Mouse (Mus musculus) brown adipose tissue, adult 24 weeks (tissue): ENCODE data around the gene Sept14. TPM values are rescaled to one million over a fixed set of nuclear protein-coding genes. Genes with fewer than 3 reads are reported as not detected.
A peak's percentile ranks its signal among the peaks of the same experiment; 100 is the strongest.

Experiments
- H3K27ac ChIP-seq: fragments of 200-500 bp; replicated peaks from 2 replicates; pipeline ENCODE4 v1.5.1; 2012; ENCODE audit warnings: low read depth, mild to moderate bottlenecking, low read length
- H3K4me1 ChIP-seq: fragments of 200-500 bp; 2 replicates; pipeline ENCODE4 v1.6.1; 2012; ENCODE audit warnings: low read length, mixed read lengths; ENCODE audit not compliant: control insufficient read depth, insufficient read depth, insufficient read length
- H3K4me3 ChIP-seq: fragments of 200-500 bp; 2 replicates; pipeline ENCODE4 v1.5.1; 2012; ENCODE audit warnings: low read depth, mild to moderate bottlenecking, low read length, moderate library complexity; ENCODE audit not compliant: insufficient read depth
- polyA plus RNA-seq: library from polyadenylated mRNA; stranded (reverse); fragments of >200 nt; gene quantifications from 2 replicates; pipeline ENCODE4 v1.2.4, GENCODE M21; 2012; ENCODE audit not compliant: missing spikeins, insufficient read depth, insufficient read length

Sept14 gene
- polyA plus RNA-seq, result not detected in 2 replicates

DNA sequence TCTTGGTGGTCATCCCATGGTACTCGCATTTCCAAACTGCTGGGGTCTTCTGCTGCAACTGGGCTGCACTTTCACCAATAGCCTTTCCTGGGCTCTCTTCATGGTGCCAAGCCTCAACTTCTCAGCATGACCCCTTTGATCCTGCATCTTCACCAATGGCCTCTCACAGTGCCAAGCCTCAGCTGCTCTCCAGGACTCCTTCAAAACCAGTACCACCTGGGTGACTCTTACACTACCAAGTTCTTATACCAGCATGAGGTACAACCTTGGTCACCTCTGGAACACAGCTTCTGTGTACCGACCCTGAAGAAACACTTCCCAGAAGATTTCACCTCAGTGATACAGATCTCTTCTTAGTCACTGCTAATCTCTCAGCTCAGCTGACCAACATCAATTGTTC is at the start of gene Sept14:
Gene Sept14 (minus strand): TSS at position 101 of the 400 bp plus-strand sequence.
- Histone ChIP-seq H3K4me3 (no peak within 1 kb of the TSS), H3K27ac (no peak within 1 kb of the TSS)

DNA sequence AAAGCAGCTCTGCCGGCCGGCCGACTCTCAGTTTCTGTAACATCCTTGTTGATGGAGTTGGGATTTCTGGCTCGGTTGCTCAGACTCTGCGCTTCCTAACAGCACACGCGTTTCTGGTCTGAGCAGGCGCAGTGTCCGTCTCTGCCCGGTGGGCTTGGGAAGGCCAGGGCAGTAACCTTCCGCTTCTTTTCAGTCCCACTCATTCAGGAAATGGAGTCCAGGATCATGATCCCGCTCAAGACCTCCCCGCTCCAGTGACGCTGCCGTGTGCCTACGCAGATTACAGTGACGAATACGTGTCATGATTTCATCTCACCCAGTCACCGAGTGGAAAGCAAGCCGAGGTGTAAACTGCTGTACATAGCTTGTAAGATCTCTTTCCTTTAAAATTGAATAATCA is 48.6 kb upstream of the Sept14 start:
- Histone ChIP-seq H3K4me1 (peaks cover 2% of the 10 kb centered on the region; the same call in 1 of the 2 replicates), H3K27ac (no peak overlapping the region)

More for the DNA sequence above, at the start of gene Sept14:
- H3K4me1 ChIP-seq, result no peaks in the 10 kb centered on the region; the same call in 1 of the 2 replicates

DNA sequence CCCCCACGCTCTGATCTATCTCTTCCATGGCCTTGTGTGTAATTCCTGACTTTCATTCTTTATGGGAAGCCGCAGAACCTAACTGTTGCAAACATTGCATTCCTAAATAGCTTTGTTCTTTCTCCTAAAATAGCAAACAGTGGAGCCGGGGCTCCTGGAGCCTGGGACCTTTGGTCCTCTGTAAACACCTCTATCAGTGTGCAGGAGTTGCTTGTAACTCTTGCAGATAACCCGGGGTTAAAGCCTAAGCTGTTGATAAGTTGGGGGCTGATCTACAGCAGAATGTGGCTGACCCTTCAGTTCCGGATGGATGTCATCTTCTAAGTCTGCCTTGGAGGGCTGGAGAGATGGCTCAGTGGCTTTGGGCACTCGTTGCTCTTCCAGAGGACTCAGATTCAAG is 35.7 kb upstream of the Sept14 start:
- Histone ChIP-seq H3K4me3 (no peak overlapping the region), H3K4me1 (no peaks in the 10 kb centered on the region), H3K27ac (no peak overlapping the region)

More for the DNA sequence above, 48.6 kb upstream of the Sept14 start:
- H3K4me3 ChIP-seq, result no peak overlapping the region

DNA sequence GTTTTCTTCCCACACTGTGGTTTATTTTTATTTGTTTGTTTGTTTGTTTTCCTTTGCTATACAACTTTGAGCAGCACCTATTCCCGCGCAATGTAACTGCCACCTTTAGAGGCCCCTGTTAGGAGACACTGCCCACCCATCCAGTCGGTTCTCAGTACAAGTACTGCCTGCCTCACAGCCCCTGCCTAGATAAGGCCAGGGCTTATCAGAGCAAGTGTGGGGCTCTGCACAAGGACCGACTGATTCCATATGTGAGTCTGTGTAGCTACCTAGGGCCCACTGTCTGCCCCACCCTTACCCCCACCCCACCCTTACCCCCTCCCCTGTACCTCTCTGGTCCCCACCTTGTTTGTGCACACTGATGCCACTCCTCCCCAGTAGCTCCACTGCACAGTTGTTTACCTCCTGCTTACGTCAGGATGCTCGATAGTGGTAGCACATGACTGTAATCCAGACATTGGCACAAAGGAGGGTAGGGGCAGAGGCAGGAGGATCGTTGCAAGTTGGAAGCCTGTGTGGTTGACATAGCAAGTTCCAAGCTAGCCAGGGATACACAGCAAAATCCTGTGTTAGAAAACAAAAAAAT is 34.7 kb upstream of the Sept14 start:
- H3K4me1 ChIP-seq, result no peaks in the 10 kb centered on the region
- no peak overlapping the region for H3K27ac ChIP-seq
- no peak overlapping the region for H3K4me3 ChIP-seq

DNA sequence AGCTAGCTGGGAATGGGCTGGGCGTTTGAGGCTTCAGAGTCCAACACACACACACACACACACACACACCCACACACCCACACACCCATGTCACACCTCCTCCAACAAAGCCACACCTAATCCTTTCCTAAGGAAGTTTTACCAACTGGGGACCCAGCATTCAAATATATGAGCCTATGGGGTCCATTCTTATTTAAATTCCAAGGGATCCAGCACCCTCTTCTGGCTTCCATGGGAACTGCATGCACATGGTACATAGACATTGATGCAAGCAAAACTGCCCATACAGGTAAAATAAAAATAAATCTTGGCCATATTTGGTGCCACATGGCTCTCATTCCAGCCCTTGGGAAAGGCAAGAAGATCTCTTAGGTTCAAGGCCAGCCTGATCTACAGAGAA is 32.7 kb upstream of the Sept14 start:
- Histone ChIP-seq H3K4me1 (no peaks in the 10 kb centered on the region), H3K4me3 (no peak overlapping the region), H3K27ac (no peak overlapping the region)

DNA sequence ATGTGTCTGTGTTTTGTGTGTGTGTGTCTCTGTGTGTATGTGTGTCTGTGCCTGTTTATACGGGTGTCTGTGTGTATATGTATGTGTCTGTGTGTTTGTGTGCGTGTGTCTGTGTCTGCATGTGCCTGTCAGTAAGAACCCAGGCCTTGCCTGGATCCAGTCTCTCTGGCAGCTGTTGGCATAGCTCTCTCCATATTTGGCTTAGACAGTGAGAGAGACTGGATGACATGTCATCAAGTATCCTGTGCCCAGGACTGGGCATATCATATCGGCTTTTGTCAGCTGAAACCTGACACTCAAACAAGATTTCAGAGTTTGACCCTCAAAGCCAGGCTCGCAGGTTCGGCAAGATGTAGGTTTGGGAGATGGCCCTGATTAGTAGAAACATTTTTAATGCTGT is 22.7 kb upstream of the Sept14 start:
- Histone ChIP-seq H3K27ac (no peak overlapping the region), H3K4me1 (peaks cover 13% of the 10 kb centered on the region; the same call in 1 of the 2 replicates), H3K4me3 (no peak overlapping the region)

DNA sequence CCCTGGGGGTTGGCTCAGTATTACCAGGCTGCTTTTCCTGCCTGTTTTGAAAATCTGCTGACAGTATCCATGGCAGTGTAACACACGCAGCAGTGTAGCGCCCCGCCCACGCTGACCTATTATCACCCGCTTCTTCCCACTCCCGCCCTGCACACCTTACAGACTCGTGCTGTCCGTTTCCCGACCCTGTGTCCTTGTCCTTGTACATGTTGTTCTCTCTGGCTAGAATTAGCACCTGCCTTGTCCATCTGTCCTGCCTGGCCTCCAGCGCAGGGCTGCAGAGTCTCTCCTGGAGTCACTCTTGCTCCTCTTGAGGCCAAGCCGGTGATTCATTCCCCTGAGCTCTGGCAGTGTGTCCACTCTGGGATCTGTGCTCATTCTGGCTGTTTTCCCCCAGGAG is 22.0 kb upstream of the Sept14 start:
- Histone ChIP-seq H3K4me3 (no peak overlapping the region), H3K27ac (no peak overlapping the region), H3K4me1 (peaks cover 13% of the 10 kb centered on the region; the same call in 1 of the 2 replicates)

DNA sequence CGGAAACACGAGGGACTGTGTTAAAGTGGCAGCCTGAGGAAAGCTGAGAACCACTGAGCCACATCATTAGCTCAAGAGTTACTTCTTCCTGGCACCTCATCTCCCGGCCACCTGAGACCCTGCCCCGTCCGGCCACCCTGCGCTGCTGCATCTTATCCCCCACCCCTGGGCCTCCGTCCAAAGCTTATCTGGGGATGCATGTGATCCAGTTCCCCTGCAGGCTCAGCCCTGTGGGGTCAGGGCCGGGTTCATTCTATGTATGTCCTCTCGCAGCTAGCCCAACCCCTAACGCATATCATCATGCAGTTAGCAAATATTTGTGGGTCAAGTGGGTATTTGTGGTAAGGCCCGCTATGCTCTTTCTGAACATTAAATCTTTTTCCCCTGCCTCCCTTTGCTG is 21.0 kb upstream of the Sept14 start:
- Histone ChIP-seq H3K27ac (no peak overlapping the region), H3K4me3 (no peak overlapping the region), H3K4me1 (peaks cover 14% of the 10 kb centered on the region; the same call in 1 of the 2 replicates)

DNA sequence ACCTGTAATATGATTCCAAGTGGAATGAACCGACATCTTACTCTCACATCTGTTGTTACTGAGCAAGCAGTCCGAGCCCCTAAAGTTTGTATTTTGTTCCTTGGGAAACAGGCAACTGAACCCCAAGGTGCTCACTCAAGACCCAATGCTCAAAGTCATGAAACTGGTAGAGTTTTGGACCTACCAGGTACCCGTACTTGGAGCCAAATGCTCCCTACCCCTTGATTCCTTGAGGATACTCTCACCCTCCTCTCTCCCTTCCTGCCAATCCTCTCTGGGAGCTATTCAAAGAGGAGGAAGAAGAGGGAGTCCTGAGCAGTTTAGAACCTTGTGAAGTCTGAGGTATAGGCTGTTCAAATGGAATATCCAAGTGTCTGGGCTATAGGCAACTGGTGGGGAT is 18.5 kb upstream of the Sept14 start:
- H3K27ac ChIP-seq, result no peak overlapping the region
- H3K4me1 ChIP-seq, result peaks cover 19% of the 10 kb centered on the region; the same call in 1 of the 2 replicates
- H3K4me3 ChIP-seq, result peak overlapping the region; percentile 89; the same call in 1 of the 2 replicates

DNA sequence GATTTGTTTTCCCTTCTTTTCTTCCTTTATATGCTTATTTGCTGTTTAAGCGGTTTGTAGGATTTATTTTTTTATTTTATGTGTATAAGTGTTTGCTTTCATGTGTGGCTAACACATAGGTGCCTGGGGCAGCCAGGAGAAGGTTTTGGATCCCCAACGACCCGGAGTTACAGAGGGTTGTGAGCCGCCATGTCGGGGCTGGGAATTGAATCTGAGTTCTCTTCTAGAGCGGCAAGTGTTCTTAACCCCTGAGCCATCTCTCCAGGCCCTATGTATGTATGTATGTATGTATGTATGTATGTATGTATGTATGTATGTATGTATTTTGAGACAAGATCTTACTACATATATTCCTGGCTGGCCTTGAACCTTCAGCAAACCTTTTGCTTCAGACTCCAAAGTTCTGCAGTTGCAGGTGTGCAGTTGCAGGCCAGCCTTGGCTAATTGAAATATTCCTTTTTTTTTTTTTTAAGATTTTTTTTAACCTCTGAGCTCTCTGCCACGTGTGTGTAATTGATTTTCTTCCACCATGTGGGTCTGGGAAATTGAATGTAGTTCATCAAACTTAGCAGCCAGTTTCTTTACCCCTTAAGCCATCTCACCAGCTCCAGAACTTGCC is 17.6 kb upstream of the Sept14 start:
- Histone ChIP-seq H3K4me1 (peaks cover 19% of the 10 kb centered on the region; the same call in 1 of the 2 replicates), H3K27ac (peak overlapping the region; percentile 97), H3K4me3 (peak overlapping the region; percentile 89)

DNA sequence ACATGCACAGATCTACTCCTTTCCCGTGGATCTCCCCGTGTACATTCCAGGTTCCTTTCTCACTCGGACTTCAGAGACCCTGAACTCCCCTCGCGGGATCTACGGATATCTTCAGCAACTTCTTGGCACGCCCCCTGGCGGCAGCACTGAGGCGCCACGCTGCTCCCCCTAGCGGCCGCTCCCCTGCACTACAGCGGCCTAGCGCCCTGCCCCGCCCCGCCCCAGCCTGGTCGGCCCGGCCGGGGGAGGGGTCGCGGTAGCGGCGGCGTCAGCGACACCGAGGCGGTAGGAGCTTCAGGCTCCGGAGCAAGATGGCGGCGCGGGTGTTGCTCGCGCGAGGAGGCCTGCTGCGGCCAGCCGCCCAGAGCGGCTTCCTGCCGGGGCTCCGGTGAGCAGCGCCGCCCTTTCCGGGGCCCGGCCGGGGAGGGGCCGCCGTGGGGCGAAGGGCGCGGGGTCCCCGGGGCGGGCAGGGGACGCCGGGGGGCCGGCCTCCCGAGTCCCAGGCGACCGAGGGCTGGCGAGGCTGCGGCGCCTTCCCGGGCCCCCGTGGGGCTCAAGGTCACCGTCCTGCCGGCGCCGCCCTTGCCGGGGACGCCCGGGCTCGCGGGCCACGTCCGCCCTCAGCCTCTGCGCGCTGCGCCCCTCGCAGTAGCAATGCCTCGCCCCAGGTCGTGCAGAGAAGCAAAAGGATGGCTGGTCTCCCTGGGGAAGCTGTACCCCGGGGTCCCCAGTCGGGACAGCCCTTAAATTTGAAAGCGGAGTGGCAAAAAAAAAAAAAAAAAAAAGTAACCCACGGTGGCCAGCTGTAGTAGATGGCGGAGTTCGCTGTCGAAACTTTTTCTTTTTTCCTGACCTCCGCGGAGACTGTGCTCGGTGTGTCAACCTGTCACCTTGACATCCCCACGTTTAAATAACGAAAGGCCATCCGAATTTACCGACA is 16.8 kb upstream of the Sept14 start, which contains the start of gene Nipsnap2:
Gene Nipsnap2 (plus strand): TSS at position 230 of the 940 bp plus-strand sequence.
- Histone ChIP-seq H3K4me3 (peak within 1 kb of the TSS; percentile 89), H3K27ac (peak within 1 kb of the TSS; percentile 97), H3K4me1 (peaks cover 15% of the 10 kb centered on the region; the same call in 1 of the 2 replicates)

DNA sequence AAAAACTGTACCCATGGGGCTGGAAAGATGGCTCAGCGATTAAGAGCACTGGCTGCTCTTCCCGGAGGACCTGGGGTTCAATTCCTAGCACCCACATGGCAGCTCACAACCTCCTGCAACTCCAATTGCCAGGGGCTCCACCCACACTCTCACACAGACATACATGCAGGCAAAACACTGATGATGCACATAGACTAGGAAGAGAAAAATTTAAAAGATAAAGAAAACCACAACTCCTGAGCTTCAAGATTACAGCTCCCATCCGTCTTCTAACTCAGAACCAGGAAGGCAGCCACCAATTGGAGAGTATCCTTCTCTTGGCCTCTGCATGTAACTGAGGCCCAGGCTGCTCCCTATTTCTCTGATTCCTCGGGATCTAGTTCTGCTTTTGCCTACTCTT is 16.0 kb upstream of the Sept14 start:
- Histone ChIP-seq H3K4me3 (peak overlapping the region; percentile 89), H3K27ac (peak overlapping the region; percentile 83), H3K4me1 (peaks cover 8% of the 10 kb centered on the region; the same call in 1 of the 2 replicates)

DNA sequence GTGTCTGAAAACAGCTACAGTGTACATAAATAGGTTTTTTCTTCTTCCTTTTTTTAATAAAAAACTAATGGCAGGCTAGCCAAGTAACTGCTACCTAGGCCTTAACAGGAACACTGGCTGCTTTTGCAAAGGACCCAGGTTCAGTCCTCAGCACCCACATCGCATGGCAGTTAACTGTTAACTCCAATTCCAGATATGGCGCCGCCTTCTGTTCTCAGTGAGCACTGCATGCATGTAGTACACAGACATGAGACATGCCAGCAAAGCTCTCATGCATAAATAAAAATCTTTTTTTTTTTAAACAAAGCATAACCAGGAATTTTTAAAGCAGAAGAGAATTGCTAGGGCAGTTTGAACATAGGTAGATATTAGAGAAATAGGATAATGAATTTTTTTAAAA is 11.9 kb upstream of the Sept14 start:
- Histone ChIP-seq H3K4me1 (peaks cover 6% of the 10 kb centered on the region; the same call in 1 of the 2 replicates), H3K27ac (no peak overlapping the region), H3K4me3 (no peak overlapping the region)

DNA sequence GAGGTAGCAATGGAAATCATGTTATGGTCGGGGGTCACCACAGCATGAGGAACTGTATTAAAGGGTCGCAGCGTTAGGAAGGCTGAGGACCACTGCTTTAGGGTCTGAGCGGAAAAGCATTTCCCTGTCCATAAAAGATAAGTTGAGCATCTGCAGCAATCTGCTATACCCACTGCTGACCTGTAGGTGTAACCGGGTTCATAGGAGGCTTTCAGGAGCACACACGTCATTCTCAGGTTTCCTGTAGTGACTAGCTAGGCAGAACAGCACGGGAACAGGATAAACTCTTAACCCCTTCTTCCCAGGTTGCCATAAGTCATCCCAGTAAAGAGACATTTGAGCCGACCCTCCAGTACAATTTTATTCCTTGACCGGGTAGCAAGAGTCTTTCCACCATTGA is 8.7 kb upstream of the Sept14 start:
- no peak overlapping the region for H3K4me3 ChIP-seq
- no peaks in the 10 kb centered on the region for H3K4me1 ChIP-seq
- no peak overlapping the region for H3K27ac ChIP-seq

DNA sequence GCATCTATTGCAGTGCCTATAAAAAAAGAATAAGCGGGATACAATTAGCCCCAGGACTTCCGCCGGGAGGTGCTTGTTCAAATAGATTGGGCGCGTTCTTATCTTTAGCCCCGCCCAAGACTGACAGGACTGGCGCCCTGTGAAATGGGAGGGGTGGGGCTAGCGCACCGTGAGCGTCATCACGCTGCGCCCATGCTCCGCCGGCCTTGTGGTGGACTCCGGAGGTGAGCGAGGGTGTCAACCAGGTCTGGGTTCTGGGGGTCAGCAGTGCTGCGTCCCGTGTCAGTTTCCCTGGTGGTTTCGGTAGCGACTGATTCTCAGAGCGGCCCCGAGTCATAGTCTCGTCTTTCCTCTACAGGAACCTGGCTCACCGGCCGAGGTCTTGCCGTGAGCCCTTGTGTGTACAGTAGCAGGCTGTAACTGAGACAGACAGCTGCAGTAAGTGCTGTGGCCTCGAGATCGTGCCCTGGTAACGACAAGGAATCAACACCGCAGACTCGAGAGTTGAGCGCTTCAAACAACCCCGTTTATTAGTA is 7.1 kb upstream of the Sept14 start, which contains the start of gene Mrps17:
Gene Mrps17 (plus strand): TSS at position 172 of the 536 bp plus-strand sequence.
- Histone ChIP-seq H3K27ac (peak within 1 kb of the TSS; percentile 64), H3K4me1 (no peaks in the 10 kb centered on the region), H3K4me3 (peak within 1 kb of the TSS; percentile 72)
